Mouse (Mus musculus): Measurements from ENCODE around the gene Tma7. TPM values are rescaled to one million over a fixed set of nuclear protein-coding genes. Genes with fewer than 3 reads are reported as not detected.

Tma7 gene
- polyA plus RNA-seq (2016; fragmentation: Nextera tagmentation; extraction: Ambion mirVana): 734 and 744 TPM in 2 replicates

GRCm38 (mm10) chr9:109082124-109082800 lies at the start of gene Tma7, which contains the start of gene Ccdc51:
Tma7 (minus strand) TSS chr9:109082587.
Ccdc51 (plus strand) TSS chr9:109082493.
- Histone ChIP-seq H3K4me2 (peak within 1 kb of the TSS; percentile 94), H3K4me3 (replicated peaks) (peak within 1 kb of the TSS; percentile 68), H3K9me3 (no peaks in the 10 kb centered on the region), H3K4me1 (peaks cover 22% of the 10 kb centered on the region), H3K9ac (peak within 1 kb of the TSS; percentile 83), H3K27ac (peak within 1 kb of the TSS; percentile 75), H3K36me3 (replicated peaks) (peaks cover 22% of the 10 kb centered on the region), H3K27me3 (no peaks in the 10 kb centered on the region)
- peak; percentile 97 for ATAC-seq (ENCODE audit: low FRiP score)
- WGBS: under 1% methylated on average over 37 of the region's 37 CpGs

- WGBS: 88% methylated on average over 5 of the region's 5 CpGs
- Histone ChIP-seq H3K27me3 (no peaks in the 10 kb centered on the region), H3K27ac (no peak overlapping the region), H3K4me3 (replicated peaks) (no peak overlapping the region), H3K9ac (no peak overlapping the region), H3K4me2 (no peak overlapping the region), H3K4me1 (no peaks in the 10 kb centered on the region), H3K36me3 (replicated peaks) (no peaks in the 10 kb centered on the region), H3K9me3 (no peaks in the 10 kb centered on the region)
- no peak for ATAC-seq (ENCODE audit: low FRiP score)
Observed at GRCm38 (mm10) chr9:109130076-109130475, 47.7 kb upstream of the Tma7 start.

DNA sequence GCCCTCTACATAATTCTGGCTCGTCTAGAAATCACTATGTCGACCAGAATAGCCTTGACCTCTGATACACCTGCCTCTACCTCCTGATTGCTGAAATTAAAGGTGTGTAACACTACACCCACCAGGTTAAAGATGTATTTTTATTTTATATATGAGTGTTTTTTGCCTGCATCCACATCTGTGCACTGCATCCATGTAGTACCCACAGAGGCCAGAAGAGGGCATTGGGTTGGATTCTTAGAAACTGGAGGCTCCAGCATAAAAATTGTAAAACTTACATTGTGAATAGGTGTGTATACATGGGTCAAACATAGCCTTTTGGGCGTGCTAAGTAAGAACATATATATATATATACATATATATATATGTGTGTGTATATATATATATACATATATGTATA lies 45.8 kb upstream of the Tma7 start:
- no peak overlapping the region for H3K27ac ChIP-seq
- no peaks in the 10 kb centered on the region for H3K27me3 ChIP-seq
- H3K4me3 ChIP-seq (replicated peaks): no peak overlapping the region
- 55% methylated on average over 3 of the region's 3 CpGs for WGBS
- H3K4me1 ChIP-seq: no peaks in the 10 kb centered on the region
- no peaks in the 10 kb centered on the region for H3K9me3 ChIP-seq
- no peak for ATAC-seq (ENCODE audit: low FRiP score)
- no peak overlapping the region for H3K9ac ChIP-seq
- no peaks in the 10 kb centered on the region for H3K36me3 ChIP-seq (replicated peaks)
- H3K4me2 ChIP-seq: no peak overlapping the region

DNA sequence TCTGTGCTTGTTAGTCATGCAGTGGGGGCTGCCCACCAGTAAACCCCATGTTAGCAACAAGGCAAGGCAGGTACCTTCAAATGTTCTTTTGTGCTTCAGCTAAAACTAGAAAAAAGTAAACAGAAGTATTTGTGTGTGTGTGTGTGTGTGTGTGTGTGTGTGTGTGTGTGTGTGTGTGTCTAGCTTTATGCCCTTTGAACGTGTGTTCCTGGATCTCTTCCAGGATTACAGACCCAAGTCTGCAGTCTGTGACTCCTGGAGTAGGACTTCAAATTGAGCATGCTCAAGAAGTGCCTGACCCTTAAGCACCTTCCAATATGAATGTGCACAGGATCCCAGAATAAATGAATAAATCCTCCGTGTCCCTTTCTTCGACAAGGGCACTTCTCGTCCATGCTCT lies 44.7 kb upstream of the Tma7 start:
- Histone ChIP-seq H3K36me3 (replicated peaks) (no peaks in the 10 kb centered on the region), H3K27me3 (no peaks in the 10 kb centered on the region), H3K9ac (no peak overlapping the region), H3K27ac (no peak overlapping the region), H3K9me3 (no peaks in the 10 kb centered on the region), H3K4me1 (no peaks in the 10 kb centered on the region), H3K4me3 (replicated peaks) (no peak overlapping the region), H3K4me2 (no peak overlapping the region)
- 87% methylated on average over 4 of the region's 4 CpGs for WGBS
- ATAC-seq (ENCODE audit: low FRiP score): no peak

- 72% methylated on average over 3 of the region's 3 CpGs for WGBS
- Histone ChIP-seq H3K27ac (no peak overlapping the region), H3K9ac (no peak overlapping the region), H3K4me3 (replicated peaks) (no peak overlapping the region), H3K4me2 (no peak overlapping the region), H3K4me1 (no peaks in the 10 kb centered on the region), H3K36me3 (replicated peaks) (0 out of 2 replicates have a peak, but pooled peaks cover 3% of the 10 kb centered on the region), H3K27me3 (no peaks in the 10 kb centered on the region), H3K9me3 (no peaks in the 10 kb centered on the region)
- no peak for ATAC-seq (ENCODE audit: low FRiP score)
Observed at GRCm38 (mm10) chr9:109125481-109125880, 43.1 kb upstream of the Tma7 start.

DNA sequence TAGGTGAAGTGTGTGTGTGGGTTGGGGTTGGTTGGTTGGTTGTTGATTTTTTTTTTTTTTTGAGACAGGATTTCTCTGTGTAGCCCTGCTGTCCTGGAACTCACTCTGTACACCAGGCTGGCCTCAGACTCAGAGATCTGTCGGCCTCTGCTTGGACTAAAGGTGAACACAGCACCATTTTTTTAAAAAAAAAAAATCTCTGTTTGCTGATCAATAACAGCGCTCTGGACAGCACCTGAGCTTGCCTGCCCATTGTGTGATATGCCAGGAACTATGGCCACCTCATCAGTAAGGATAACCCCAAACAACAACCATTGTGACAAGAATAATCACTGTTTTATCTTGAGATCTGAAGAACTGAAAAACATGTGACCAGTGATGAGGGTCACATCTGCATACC lies 42.7 kb upstream of the Tma7 start:
- 79% methylated on average over 2 of the region's 2 CpGs for WGBS

DNA sequence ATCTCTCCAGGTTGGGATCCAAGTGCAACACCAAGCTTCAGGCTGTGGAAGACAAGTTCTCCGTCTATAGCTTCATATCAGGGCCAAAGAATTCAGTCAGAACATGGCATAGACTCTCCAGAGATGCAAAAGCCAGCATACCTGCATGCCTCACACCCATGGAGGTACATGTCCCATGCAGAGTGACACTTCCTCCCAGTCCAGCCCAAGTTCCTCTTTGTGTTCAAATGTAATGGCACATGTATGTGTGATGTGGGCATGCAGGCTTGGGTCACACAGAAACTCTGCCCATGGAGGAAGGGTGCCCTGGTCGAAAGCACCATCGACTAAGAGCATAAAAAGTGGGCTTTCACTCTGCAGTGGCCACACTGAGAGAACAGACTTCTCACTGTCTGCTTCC lies 41.8 kb upstream of the Tma7 start:
- 90% methylated on average over 3 of the region's 3 CpGs for WGBS
- no peak for ATAC-seq (ENCODE audit: low FRiP score)
- Histone ChIP-seq H3K27ac (no peak overlapping the region), H3K36me3 (replicated peaks) (peaks cover 12% of the 10 kb centered on the region), H3K4me3 (replicated peaks) (no peak overlapping the region), H3K9ac (no peak overlapping the region), H3K4me2 (no peak overlapping the region), H3K9me3 (no peaks in the 10 kb centered on the region), H3K27me3 (no peaks in the 10 kb centered on the region), H3K4me1 (no peaks in the 10 kb centered on the region)

More for the DNA sequence above, 42.7 kb upstream of the Tma7 start:
- Histone ChIP-seq H3K4me1 (no peaks in the 10 kb centered on the region), H3K4me2 (no peak overlapping the region), H3K9me3 (no peaks in the 10 kb centered on the region), H3K4me3 (replicated peaks) (no peak overlapping the region), H3K36me3 (replicated peaks) (peaks cover 3% of the 10 kb centered on the region; the same call in 1 of the 2 replicates), H3K9ac (no peak overlapping the region), H3K27me3 (no peaks in the 10 kb centered on the region), H3K27ac (no peak overlapping the region)
- ATAC-seq (ENCODE audit: low FRiP score): no peak

- 68% methylated on average over 6 of the region's 6 CpGs for whole genome bisulfite sequencing
- ATAC-seq (ENCODE audit: low FRiP score): no peak
- Histone ChIP-seq H3K9ac (no peak overlapping the region), H3K4me3 (replicated peaks) (no peak overlapping the region), H3K9me3 (no peaks in the 10 kb centered on the region), H3K36me3 (replicated peaks) (peaks cover 21% of the 10 kb centered on the region), H3K4me2 (no peak overlapping the region), H3K27ac (no peak overlapping the region), H3K4me1 (no peaks in the 10 kb centered on the region), H3K27me3 (no peaks in the 10 kb centered on the region)
Observed at GRCm38 (mm10) chr9:109123266-109123665, 40.9 kb upstream of the Tma7 start.

- Histone ChIP-seq H3K9ac (no peak overlapping the region), H3K4me2 (no peak overlapping the region), H3K9me3 (no peaks in the 10 kb centered on the region), H3K4me3 (replicated peaks) (no peak overlapping the region), H3K36me3 (replicated peaks) (peaks cover 27% of the 10 kb centered on the region), H3K4me1 (no peaks in the 10 kb centered on the region), H3K27ac (no peak overlapping the region), H3K27me3 (no peaks in the 10 kb centered on the region)
- WGBS: 47% methylated on average over 2 of the region's 2 CpGs
- ATAC-seq (ENCODE audit: low FRiP score): no peak
Observed at GRCm38 (mm10) chr9:109122553-109123085, 40.2 kb upstream of the Tma7 start.

- no peak overlapping the region for H3K4me2 ChIP-seq
- H3K9ac ChIP-seq: no peak overlapping the region
- H3K4me1 ChIP-seq: no peaks in the 10 kb centered on the region
- no peaks in the 10 kb centered on the region for H3K9me3 ChIP-seq
- ATAC-seq (ENCODE audit: low FRiP score): no peak
- H3K4me3 ChIP-seq (replicated peaks): no peak overlapping the region
- H3K36me3 ChIP-seq (replicated peaks): peaks cover 44% of the 10 kb centered on the region
- 89% methylated on average over 6 of the region's 6 CpGs for WGBS
- H3K27me3 ChIP-seq: no peaks in the 10 kb centered on the region
- H3K27ac ChIP-seq: no peak overlapping the region
Observed at GRCm38 (mm10) chr9:109120956-109121355, 38.6 kb upstream of the Tma7 start.

DNA sequence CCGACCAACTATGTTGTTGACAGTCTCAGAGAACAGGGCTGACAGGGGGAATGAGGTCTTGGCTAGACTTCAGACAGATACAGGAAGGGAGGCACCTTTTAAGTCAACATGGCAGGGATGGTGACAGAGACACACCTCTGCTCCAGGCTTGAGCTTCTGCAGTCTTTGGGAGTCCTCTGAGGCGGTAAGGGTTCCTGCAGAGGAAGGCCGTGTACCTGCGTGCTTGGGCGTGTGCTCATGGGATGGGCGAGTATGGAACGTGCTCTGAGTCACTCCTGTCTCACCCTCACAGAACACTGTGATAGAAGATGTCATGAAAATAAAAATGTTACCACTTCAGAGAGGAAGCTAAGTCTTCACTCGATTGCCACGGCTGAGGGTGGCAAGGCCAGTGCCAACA lies 37.2 kb upstream of the Tma7 start:
- no peaks in the 10 kb centered on the region for H3K4me1 ChIP-seq
- no peaks in the 10 kb centered on the region for H3K9me3 ChIP-seq
- no peak for ATAC-seq (ENCODE audit: low FRiP score)
- no peak overlapping the region for H3K9ac ChIP-seq
- H3K4me2 ChIP-seq: no peak overlapping the region
- H3K27ac ChIP-seq: no peak overlapping the region
- 97% methylated on average over 9 of the region's 9 CpGs for WGBS
- H3K4me3 ChIP-seq (replicated peaks): no peak overlapping the region
- no peaks in the 10 kb centered on the region for H3K27me3 ChIP-seq
- peaks cover 58% of the 10 kb centered on the region for H3K36me3 ChIP-seq (replicated peaks)

DNA sequence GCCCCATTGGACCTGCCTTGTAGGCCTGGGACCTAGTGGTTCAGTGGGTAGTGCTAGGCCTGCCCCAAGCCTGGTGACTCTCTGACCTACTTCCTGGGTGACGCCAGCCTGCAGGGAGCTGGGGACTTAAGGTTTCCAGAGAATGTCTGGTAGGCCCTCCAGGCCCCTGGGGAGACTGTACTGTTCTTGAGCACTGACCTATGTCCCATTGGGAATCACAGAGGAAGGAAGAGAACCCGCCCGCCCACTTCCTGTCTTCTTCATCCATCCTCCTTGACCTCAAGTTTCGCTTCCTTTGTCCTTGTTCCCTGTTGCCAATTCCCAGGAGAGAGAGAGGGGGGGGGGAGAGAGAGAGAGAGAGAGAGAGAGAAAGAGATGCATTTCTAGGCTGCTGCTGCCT lies 35.7 kb upstream of the Tma7 start:
- no peak overlapping the region for H3K4me2 ChIP-seq
- H3K27ac ChIP-seq: no peak overlapping the region
- H3K9ac ChIP-seq: no peak overlapping the region
- peaks cover 72% of the 10 kb centered on the region for H3K36me3 ChIP-seq (replicated peaks)
- no peaks in the 10 kb centered on the region for H3K9me3 ChIP-seq
- H3K4me1 ChIP-seq: no peaks in the 10 kb centered on the region
- no peaks in the 10 kb centered on the region for H3K27me3 ChIP-seq
- H3K4me3 ChIP-seq (replicated peaks): no peak overlapping the region
- no peak for ATAC-seq (ENCODE audit: low FRiP score)
- WGBS: 96% methylated on average over 2 of the region's 4 CpGs

- no peak overlapping the region for H3K27ac ChIP-seq
- WGBS: 95% methylated on average over 10 of the region's 10 CpGs
- no peak overlapping the region for H3K4me3 ChIP-seq (replicated peaks)
- H3K36me3 ChIP-seq (replicated peaks): peaks cover 91% of the 10 kb centered on the region
- no peaks in the 10 kb centered on the region for H3K9me3 ChIP-seq
- no peaks in the 10 kb centered on the region for H3K4me1 ChIP-seq
- H3K4me2 ChIP-seq: no peak overlapping the region
- no peak overlapping the region for H3K9ac ChIP-seq
- no peak for ATAC-seq (ENCODE audit: low FRiP score)
- no peaks in the 10 kb centered on the region for H3K27me3 ChIP-seq
Observed at GRCm38 (mm10) chr9:109116205-109116604, 33.8 kb upstream of the Tma7 start.

Measured in forebrain, embryonic 12.5 days (tissue).